Mouse (Mus musculus) liver, embryonic 14.5 days (tissue): Measurements from ENCODE around the gene Apoa4. TPM values are rescaled to one million over a fixed set of nuclear protein-coding genes. Genes with fewer than 3 reads are reported as not detected.

Experiments
- ATAC-seq: fragments of 200-750 bp; cut with Nextera tagmentation; 2 replicates; pipeline ENCODE4 v1.8.0; 2017; ENCODE audit warnings: moderate number of reproducible peaks, mild to moderate bottlenecking, moderate library complexity; ENCODE audit not compliant: insufficient read depth
- DNase-seq, 3 experiments: peaks; one replicate each; pipeline ENCODE4 v3.0.0-alpha.2; 2012 to 2013; ENCODE audit warnings: low read depth in 3 of 3, low spot score in 3 of 3
- H3K27ac ChIP-seq: fragments of 300-500 bp; sonication (generic); 2 replicates; pipeline ENCODE4 v1.5.1; 2014; ENCODE audit warnings: moderate library complexity, mild to moderate bottlenecking, control low read depth, inconsistent platforms
- H3K27me3 ChIP-seq: fragments of 300-500 bp; sonication (generic); 2 replicates; pipeline ENCODE4 v1.6.1; 2014; ENCODE audit warnings: mild to moderate bottlenecking, low read length, moderate library complexity; ENCODE audit not compliant: control insufficient read depth, insufficient read depth
- H3K36me3 ChIP-seq: fragments of 300-500 bp; sonication (generic); replicated peaks from 2 replicates; pipeline ENCODE4 v1.6.1; 2014; ENCODE audit warnings: low read depth; ENCODE audit not compliant: control insufficient read depth, insufficient read depth
- H3K4me1 ChIP-seq, 2 experiments: fragments of 200-500 bp in 1 of 2; fragments of 300-500 bp in 1 of 2; sonication (generic) in 1 of 2; replicated peaks; 2 replicates each; pipeline ENCODE4 v1.6.1; 2012 to 2014; ENCODE audit warnings: antibody characterized with exemption in 1 of 2, inconsistent platforms in 1 of 2, low read length in 1 of 2; ENCODE audit not compliant: control insufficient read depth in 2 of 2, insufficient read depth in 2 of 2
- H3K4me2 ChIP-seq: fragments of 300-500 bp; sonication (generic); 2 replicates; pipeline ENCODE4 v1.6.1; 2014; ENCODE audit warnings: low read depth, mild to moderate bottlenecking, control low read depth, moderate library complexity
- H3K4me3 ChIP-seq, 2 experiments: fragments of 200-500 bp in 1 of 2; fragments of 300-500 bp in 1 of 2; sonication (generic) in 1 of 2; 2 replicates each; pipeline ENCODE4 v1.5.1; 2012 to 2014; ENCODE audit warnings: low read depth in 2 of 2, low read length in 2 of 2, mild to moderate bottlenecking in 2 of 2, control low read depth in 1 of 2, inconsistent platforms in 1 of 2, moderate library complexity in 1 of 2; ENCODE audit not compliant: insufficient read depth in 1 of 2
- H3K9ac ChIP-seq: fragments of 300-500 bp; sonication (generic); replicated peaks from 2 replicates; pipeline ENCODE4 v1.6.1; 2014; ENCODE audit warnings: mild to moderate bottlenecking, control low read depth, moderate library complexity
- H3K9me3 ChIP-seq: fragments of 300-500 bp; sonication (generic); 2 replicates; pipeline ENCODE4 v1.6.1; 2016; ENCODE audit warnings: low read length, mixed read lengths; ENCODE audit not compliant: control insufficient read depth
- CTCF ChIP-seq: IDR thresholded peaks from 2 replicates; pipeline ENCODE4 v1.5.1; 2016; ENCODE audit warnings: antibody characterized with exemption, low read depth, control low read depth
- EP300 ChIP-seq: IDR thresholded peaks from 2 replicates; pipeline ENCODE4 v1.6.1; 2016; ENCODE audit warnings: antibody characterized with exemption, low read depth
- WGBS: fragments of 180-500 bp; shearing (Covaris S2); extraction: QIAGEN DNeasy Blood & Tissue Kit; methylation state at CpG from one replicate; pipeline ENCODE4 v1.1.7; 2014; ENCODE audit not compliant: insufficient replicate concordance; 5-methylcytosine and 5-hydroxymethylcytosine counted together
- polyA plus RNA-seq, 2 experiments: library from polyadenylated mRNA; depleted of rRNA in 1 of 2; stranded (reverse) in 1 of 2; unstranded in 1 of 2; fragments of >200 nt; fragmentation: Nextera tagmentation in 1 of 2; extraction: Ambion mirVana in 1 of 2; gene quantifications; 2 replicates each; pipeline versions ENCODE4 v1.2.1 to v1.2.3; 2012 to 2014

Apoa4 gene
- polyA plus RNA-seq, 2 experiments = 0.02 TPM; not detected in 1

DNA sequence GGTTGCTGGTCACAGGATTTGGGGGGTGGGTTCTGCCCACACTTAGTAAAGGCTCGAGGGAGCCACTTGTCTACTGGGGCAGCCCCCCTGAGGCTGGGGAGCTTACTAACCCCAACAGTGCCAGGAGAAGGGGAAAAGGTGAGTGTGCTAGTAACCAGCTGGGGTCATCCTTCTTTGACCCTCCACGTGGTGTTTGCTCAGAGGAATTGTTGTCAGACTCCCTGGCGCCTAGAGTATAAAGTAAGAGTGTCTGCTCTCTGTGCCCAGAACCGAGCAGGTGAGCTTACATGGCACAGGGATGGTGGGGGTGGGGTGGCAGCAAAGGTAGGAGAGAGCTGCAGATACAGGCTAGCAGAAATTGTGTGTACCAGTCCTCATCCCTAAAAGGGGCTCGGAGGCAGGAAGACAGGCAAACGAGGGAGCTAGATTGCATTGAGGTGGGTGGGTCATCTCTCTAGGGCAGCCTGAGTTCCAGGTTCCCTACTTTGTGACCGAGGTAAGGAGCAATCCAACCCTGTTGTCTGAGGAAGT, 27.9 kb downstream of the Apoa4 start, which contains the start of gene Apoa5:
Apoa5 (plus strand) TSS at position 291 of the 531 bp plus-strand sequence.
- ATAC-seq (no peak), DNase-seq (no peak)
- H3K9ac ChIP-seq = no peak within 1 kb of the TSS
- no peaks in the 10 kb centered on the region for H3K36me3 ChIP-seq
- WGBS = 36% methylated on average over 7 of the region's 7 CpGs
- no peak for TF ChIP-seq EP300
- no peak for TF ChIP-seq CTCF
- H3K27me3 ChIP-seq = no peaks in the 10 kb centered on the region
- H3K9me3 ChIP-seq = no peaks in the 10 kb centered on the region
- H3K4me1 ChIP-seq = peaks cover 3 to 5% of the 10 kb centered on the region in 2 experiments; a peak in 3 of 4 replicates
- no peak within 1 kb of the TSS for H3K4me3 ChIP-seq
- H3K27ac ChIP-seq = no peak within 1 kb of the TSS
- H3K4me2 ChIP-seq = no peak within 1 kb of the TSS

DNA sequence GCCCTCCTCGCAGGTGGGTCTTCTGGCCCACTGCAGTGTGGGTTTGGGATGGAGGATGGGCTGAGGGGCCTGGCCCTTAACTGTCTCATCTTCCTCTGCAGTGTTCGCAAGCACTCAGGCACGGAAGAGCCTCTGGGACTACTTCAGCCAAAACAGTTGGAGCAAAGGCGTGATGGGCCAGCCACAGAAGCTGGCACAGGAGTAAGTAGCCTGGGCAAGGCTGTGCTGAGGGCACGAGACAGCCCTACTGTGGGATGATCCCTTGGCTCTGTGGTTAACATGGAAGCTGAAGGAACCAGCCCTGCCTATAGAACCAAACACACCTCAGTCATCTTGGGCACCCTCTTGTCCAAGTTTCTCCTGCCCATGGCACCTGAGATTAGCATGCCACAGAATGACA, 28.6 kb downstream of the Apoa4 start:
- no peak overlapping the region for H3K4me3 ChIP-seq
- no peak overlapping the region for H3K4me2 ChIP-seq

DNA sequence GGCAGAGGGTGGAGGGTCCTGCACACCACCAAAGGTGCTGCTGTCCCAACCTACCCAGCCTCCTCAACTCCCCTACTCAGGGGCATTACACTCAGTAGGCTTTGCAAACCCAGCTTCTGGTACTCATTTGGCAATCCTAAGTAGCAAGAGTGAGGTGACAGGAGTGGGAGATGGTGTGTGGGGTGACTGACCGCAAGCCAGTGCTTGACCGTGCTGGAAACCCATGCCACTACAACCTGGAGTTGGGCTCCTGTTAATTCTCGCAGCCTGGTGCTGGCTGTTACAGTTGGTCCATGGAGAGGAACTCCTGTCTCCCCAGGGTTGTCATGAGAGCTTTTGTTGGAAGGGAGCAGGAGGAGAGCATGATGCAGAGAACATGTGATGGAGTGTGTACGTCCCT, 30.3 kb downstream of the Apoa4 start:
- Histone ChIP-seq H3K9me3 (no peaks in the 10 kb centered on the region), H3K4me3 (no peak overlapping the region), H3K36me3 (peaks cover 8% of the 10 kb centered on the region), H3K4me2 (no peak overlapping the region), H3K27me3 (no peaks in the 10 kb centered on the region), H3K27ac (no peak overlapping the region), H3K9ac (no peak overlapping the region), H3K4me1 (peaks cover 7 to 9% of the 10 kb centered on the region in 2 experiments; a peak in 3 of 4 replicates)
- DNase-seq (no peak), ATAC-seq (no peak)
- TF ChIP-seq EP300 = no peak
- no peak for TF ChIP-seq CTCF
- WGBS = 81% methylated on average over 4 of the region's 4 CpGs

More for the DNA sequence above, 28.6 kb downstream of the Apoa4 start:
- TF ChIP-seq CTCF (no peak), EP300 (no peak)
- H3K36me3 ChIP-seq = no peaks in the 10 kb centered on the region
- ATAC-seq (no peak), DNase-seq (no peak)
- WGBS = 67% methylated on average over 5 of the region's 5 CpGs
- H3K27me3 ChIP-seq = no peaks in the 10 kb centered on the region
- H3K4me1 ChIP-seq = peaks cover 7 to 9% of the 10 kb centered on the region in 2 experiments; a peak in 3 of 4 replicates
- no peak overlapping the region for H3K9ac ChIP-seq
- H3K9me3 ChIP-seq = no peaks in the 10 kb centered on the region
- no peak overlapping the region for H3K27ac ChIP-seq

DNA sequence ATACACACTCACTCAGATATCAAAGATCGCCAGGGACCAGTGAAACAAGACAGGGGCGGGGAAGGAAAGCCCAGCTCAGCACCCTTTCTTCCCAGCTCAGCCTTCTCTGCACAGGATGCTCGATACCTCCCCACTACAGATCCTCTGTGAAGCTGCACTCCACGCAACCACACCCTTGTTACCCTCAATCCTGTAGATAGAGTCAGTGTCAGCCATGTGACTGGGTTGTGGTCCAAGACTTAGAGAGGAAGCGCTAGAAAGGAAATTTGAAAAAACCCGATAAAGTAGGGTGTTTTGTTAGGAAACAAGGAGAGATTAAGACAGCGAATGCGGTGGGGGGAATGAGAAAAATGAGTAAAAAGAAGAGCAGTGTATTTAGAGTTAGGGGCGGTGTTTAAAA, 31.6 kb downstream of the Apoa4 start:
- Histone ChIP-seq H3K4me2 (peak overlapping the region; percentile 73), H3K9ac (no peak overlapping the region; the same call in 1 of the 2 replicates), H3K27ac (no peak overlapping the region), H3K36me3 (peaks cover 20% of the 10 kb centered on the region), H3K4me1 (peaks cover 7 to 9% of the 10 kb centered on the region in 2 experiments; a peak in 3 of 4 replicates), H3K27me3 (no peaks in the 10 kb centered on the region), H3K9me3 (no peaks in the 10 kb centered on the region), H3K4me3 (peak overlapping the region; percentile 88 to 92; a peak in 3 of 4 replicates)
- DNase-seq (no peak), ATAC-seq (no peak)
- WGBS = 22% methylated on average over 9 of the region's 9 CpGs
- TF ChIP-seq EP300 = no peak
- TF ChIP-seq CTCF = no peak

DNA sequence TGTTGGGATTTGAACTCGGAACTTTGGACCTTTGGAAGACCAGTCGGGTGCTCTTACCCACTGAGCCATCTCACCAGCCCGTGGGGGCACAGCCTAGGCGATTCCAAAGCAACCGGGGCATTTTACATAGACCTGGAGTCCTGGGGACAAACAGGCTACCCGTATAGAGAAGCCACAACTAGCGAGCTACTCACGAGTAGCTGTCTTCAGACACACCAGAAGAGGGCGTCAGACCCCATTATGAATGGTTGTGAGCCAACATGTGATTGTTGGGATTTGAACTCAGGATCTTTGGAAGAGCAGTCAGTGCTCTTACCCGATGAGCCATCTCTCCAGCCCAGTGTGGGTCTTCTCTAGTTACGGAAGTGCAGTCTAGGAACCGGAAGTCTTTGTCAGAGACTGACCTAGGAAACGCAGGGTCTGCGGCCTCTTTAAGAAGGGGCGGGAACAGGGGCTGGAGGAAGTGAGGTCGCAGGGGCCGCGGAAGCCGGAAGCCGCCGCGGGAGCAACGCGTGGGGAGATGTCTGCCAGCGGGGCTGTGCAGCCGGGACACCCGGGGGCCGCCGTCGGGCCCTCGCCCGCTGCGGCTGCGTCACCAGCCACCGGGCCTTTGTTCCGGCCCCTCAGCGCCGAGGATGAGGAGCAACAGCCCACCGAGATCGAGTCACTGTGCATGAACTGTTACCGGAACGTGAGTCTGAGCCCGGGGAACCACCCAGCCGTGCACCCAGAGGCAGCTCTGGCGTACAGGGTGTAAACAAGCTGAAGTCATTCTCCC, 32.4 kb downstream of the Apoa4 start, which contains the start of gene Zpr1:
Zpr1 (plus strand) TSS at position 388 of the 778 bp plus-strand sequence.
- Histone ChIP-seq H3K9me3 (no peaks in the 10 kb centered on the region), H3K36me3 (peaks cover 28% of the 10 kb centered on the region), H3K27ac (peak within 1 kb of the TSS; percentile 11; the same call in 1 of the 2 replicates), H3K4me2 (peak within 1 kb of the TSS; percentile 73), H3K9ac (peak within 1 kb of the TSS; percentile 75), H3K4me1 (peaks cover 7 to 9% of the 10 kb centered on the region in 2 experiments; a peak in 3 of 4 replicates), H3K27me3 (no peaks in the 10 kb centered on the region), H3K4me3 (peak within 1 kb of the TSS; percentile 88 to 92)
- WGBS = 3% methylated on average over 45 of the region's 45 CpGs
- peak; percentile 83 to 87 (median 83) for DNase-seq
- TF ChIP-seq EP300 = no peak
- peak; percentile 65 for TF ChIP-seq CTCF
- ATAC-seq = peak; percentile 91
